Mouse (Mus musculus): ENCODE results near the gene Adcy5. TPM values are rescaled to one million over a fixed set of nuclear protein-coding genes. Genes with fewer than 3 reads are reported as not detected.

The Adcy5 gene
- polyA plus RNA-seq, 1 experiment from 2014 or later, result 5.4 TPM

DNA sequence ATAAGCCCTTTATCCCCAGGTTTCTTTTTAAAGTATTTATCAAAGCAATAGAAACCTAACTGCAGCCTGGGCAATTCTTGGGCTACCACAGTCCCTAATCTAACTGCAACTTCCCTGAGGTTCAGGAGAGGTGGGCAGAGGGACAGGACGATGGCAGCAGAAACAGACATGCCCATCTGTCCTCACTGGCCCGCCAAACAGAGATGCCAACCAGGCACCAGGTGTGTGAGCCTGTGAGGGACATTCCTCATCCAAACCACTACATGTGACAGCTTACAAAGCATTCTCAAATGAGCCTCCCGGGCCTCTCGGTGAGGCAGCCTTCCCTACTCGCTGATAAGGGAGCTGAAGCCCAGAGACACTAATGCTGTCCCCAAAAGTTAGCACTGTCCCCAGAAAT lies 132.6 kb downstream of the Adcy5 start:
- Histone ChIP-seq H3K36me3 (peaks cover 7% of the 10 kb centered on the region; the same call in 1 of the 2 replicates), H3K4me2 (replicated peaks) (no peak overlapping the region), H3K27ac (replicated peaks) (no peak overlapping the region), H3K4me1 (no peaks in the 10 kb centered on the region), H3K4me3 (no peak overlapping the region), H3K9me3 (no peaks in the 10 kb centered on the region), H3K27me3 (no peaks in the 10 kb centered on the region), H3K9ac (replicated peaks) (no peak overlapping the region)
- WGBS, result 93% methylated on average over 5 of the region's 5 CpGs
- no peak for ATAC-seq (replicated peaks)

- Histone ChIP-seq H3K4me1 (no peaks in the 10 kb centered on the region), H3K4me2 (replicated peaks) (no peak overlapping the region), H3K4me3 (no peak overlapping the region), H3K9me3 (no peaks in the 10 kb centered on the region), H3K27me3 (no peaks in the 10 kb centered on the region), H3K36me3 (peaks cover 6% of the 10 kb centered on the region; the same call in 1 of the 2 replicates), H3K27ac (replicated peaks) (no peak overlapping the region), H3K9ac (replicated peaks) (no peak overlapping the region)
- no peak for ATAC-seq (replicated peaks)
- WGBS, result 86% methylated on average over 5 of the region's 5 CpGs
Observed at GRCm38 (mm10) chr16:35297786-35298185, 143.1 kb downstream of the Adcy5 start.

GRCm38 (mm10) chr16:35300156-35300555 lies 145.5 kb downstream of the Adcy5 start:
- Histone ChIP-seq H3K4me2 (replicated peaks) (no peak overlapping the region), H3K9me3 (no peaks in the 10 kb centered on the region), H3K9ac (replicated peaks) (no peak overlapping the region), H3K27ac (replicated peaks) (no peak overlapping the region), H3K4me3 (no peak overlapping the region), H3K36me3 (peaks cover 6% of the 10 kb centered on the region; the same call in 1 of the 2 replicates), H3K4me1 (no peaks in the 10 kb centered on the region), H3K27me3 (no peaks in the 10 kb centered on the region)
- ATAC-seq (replicated peaks), result no peak
- 88% methylated on average over 6 of the region's 6 CpGs for WGBS

DNA sequence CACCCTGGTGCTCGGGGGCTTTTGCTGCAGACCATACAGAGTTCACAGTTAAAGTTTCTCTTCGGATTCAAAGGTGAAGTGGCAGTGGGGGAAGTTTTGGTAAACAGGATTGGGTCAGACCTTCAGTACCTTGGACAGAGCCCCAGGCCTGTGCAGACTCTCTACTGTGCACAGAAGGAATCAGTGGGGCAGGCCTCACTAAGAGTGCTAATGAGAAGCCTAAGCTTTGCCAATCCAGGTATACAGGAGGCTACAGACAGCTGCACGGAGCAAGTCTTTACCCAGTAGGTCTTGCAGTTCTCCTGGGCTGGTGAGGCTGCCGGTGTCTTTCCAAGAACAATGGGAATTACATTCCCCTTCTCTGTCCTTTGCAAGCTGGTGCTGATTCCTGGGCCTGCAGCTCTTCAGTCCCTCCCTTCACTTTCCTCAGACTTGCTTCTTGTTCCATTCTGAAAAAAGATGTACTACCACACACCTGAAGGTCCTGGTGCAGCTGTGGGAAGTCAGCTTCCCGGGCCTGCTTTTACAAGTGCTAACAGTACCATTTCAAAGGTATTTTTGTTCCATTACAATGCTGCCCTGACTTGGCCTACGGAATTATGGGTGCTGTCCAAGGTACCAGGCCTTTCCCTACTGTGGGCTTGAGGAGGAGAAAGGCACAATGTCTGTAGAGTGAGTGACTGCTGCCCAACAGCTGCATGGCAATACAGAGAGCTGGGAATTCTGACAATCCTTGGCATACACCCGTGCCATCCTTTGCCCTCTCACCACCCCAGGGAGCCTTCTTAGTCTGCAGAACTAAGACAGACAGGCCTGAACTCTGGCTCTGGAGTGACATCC lies 148.0 kb downstream of the Adcy5 start:
- Histone ChIP-seq H3K9me3 (no peaks in the 10 kb centered on the region), H3K27me3 (no peaks in the 10 kb centered on the region), H3K4me2 (replicated peaks) (no peak overlapping the region), H3K4me1 (no peaks in the 10 kb centered on the region), H3K27ac (replicated peaks) (no peak overlapping the region), H3K4me3 (no peak overlapping the region), H3K9ac (replicated peaks) (no peak overlapping the region), H3K36me3 (peaks cover 6% of the 10 kb centered on the region; the same call in 1 of the 2 replicates)
- 45% methylated on average over 7 of the region's 7 CpGs for WGBS
- no peak for ATAC-seq (replicated peaks)

GRCm38 (mm10) chr16:35303721-35304120 lies 149.0 kb downstream of the Adcy5 start:
- Histone ChIP-seq H3K9me3 (no peaks in the 10 kb centered on the region), H3K4me2 (replicated peaks) (no peak overlapping the region), H3K9ac (replicated peaks) (no peak overlapping the region), H3K27ac (replicated peaks) (no peak overlapping the region), H3K36me3 (peaks cover 6% of the 10 kb centered on the region; the same call in 1 of the 2 replicates), H3K27me3 (no peaks in the 10 kb centered on the region), H3K4me3 (no peak overlapping the region), H3K4me1 (no peaks in the 10 kb centered on the region)
- ATAC-seq (replicated peaks), result no peak
- 92% methylated on average over 6 of the region's 6 CpGs for WGBS

DNA sequence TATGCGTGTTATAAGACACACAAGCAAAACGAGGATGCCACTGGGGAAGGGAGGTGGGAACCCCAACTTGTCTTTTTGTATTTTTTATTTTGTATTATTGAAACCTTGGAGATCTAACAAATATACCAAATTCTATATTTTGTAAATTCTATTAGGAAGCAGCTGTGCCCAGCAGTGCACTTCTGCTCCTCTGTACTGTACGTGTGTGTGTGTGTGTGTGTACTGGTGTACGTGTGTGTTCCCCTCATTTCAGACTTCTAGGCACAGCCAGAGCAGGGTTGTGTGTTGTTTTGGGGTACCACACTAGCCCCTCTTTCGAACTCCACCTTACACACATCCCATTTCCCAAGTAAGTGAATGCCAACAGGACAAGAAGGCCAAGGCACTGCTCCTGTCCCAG lies 149.7 kb downstream of the Adcy5 start:
- Histone ChIP-seq H3K4me1 (no peaks in the 10 kb centered on the region), H3K9ac (replicated peaks) (no peak overlapping the region), H3K36me3 (peaks cover 4% of the 10 kb centered on the region; the same call in 1 of the 2 replicates), H3K9me3 (no peaks in the 10 kb centered on the region), H3K27me3 (no peaks in the 10 kb centered on the region), H3K27ac (replicated peaks) (no peak overlapping the region), H3K4me2 (replicated peaks) (no peak overlapping the region), H3K4me3 (no peak overlapping the region)
- no peak for ATAC-seq (replicated peaks)
- WGBS, result 90% methylated on average over 5 of the region's 5 CpGs

DNA sequence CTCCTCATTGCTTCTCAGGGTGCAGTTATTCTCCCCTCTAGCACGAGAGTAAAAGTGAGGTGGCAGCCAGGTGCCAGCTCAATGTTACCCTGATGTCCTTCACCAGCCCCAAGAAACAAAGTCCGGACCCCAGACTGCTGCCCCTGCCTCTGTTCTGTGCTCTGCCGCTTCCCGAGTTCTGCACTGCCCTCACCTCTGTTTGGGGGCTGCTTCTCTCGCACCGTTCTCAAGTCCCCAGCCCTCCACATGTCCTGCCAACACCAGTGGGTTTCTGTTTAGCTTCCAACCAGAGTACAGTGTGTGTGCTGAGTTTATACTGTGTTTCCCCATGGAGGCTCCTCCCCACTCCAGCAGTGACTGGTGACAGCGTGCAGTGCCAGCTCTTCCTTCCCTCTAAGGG lies 150.5 kb downstream of the Adcy5 start:
- ATAC-seq (replicated peaks), result no peak
- Histone ChIP-seq H3K4me2 (replicated peaks) (no peak overlapping the region), H3K4me1 (no peaks in the 10 kb centered on the region), H3K27me3 (no peaks in the 10 kb centered on the region), H3K9me3 (no peaks in the 10 kb centered on the region), H3K4me3 (no peak overlapping the region), H3K9ac (replicated peaks) (no peak overlapping the region), H3K36me3 (no peaks in the 10 kb centered on the region; the same call in 1 of the 2 replicates), H3K27ac (replicated peaks) (no peak overlapping the region)
- 89% methylated on average over 7 of the region's 7 CpGs for WGBS

DNA sequence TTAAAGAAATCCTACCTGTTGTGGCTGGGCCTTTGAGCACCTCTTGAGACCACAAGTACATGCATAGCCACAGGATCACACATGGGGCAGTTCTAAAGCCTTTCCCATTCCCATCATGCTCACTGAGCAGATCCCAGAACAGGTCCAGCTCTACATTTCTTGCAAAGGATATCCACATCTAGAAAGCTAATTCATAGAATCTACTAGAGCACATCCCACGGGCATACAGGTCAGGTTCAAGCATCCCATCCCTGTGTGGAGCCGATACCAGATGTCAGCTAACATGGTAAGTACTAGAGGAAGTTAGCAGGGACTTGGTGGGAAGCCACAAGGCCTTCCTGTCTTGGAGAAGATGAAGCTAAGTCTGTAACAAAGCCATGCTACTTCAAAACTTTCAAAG lies 152.0 kb downstream of the Adcy5 start:
- peaks cover 1% of the 10 kb centered on the region; the same call in 1 of the 2 replicates for H3K4me1 ChIP-seq
- H3K4me2 ChIP-seq (replicated peaks), result no peak overlapping the region
- no peaks in the 10 kb centered on the region for H3K9me3 ChIP-seq
- H3K9ac ChIP-seq (replicated peaks), result no peak overlapping the region
- ATAC-seq (replicated peaks), result no peak
- H3K4me3 ChIP-seq, result no peak overlapping the region
- WGBS, result 95% methylated on average over 2 of the region's 2 CpGs
- no peak overlapping the region for H3K27ac ChIP-seq (replicated peaks)
- H3K27me3 ChIP-seq, result no peaks in the 10 kb centered on the region
- H3K36me3 ChIP-seq, result no peaks in the 10 kb centered on the region; the same call in 1 of the 2 replicates

DNA sequence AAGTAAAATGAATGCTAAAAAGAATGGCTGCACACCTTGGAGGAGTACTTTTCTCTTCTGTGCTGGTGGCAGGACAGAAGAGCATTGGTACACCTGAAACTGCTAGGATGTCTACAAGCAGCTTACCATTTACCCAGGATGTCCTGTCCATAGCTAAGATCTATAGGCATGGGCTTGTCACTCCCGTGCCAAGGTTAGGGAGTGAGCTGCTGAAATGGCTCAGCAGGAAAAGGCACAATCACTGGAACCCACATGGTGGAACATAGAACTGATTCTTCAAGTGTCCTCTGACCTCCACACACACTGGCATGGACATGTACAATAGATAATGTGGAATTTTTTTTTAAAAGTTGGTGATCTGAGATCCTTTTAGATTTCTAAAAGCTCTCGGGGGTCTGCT lies 152.7 kb downstream of the Adcy5 start:
- Histone ChIP-seq H3K36me3 (no peaks in the 10 kb centered on the region; the same call in 1 of the 2 replicates), H3K27ac (replicated peaks) (no peak overlapping the region)
- WGBS, result 83% methylated on average over 2 of the region's 2 CpGs

DNA sequence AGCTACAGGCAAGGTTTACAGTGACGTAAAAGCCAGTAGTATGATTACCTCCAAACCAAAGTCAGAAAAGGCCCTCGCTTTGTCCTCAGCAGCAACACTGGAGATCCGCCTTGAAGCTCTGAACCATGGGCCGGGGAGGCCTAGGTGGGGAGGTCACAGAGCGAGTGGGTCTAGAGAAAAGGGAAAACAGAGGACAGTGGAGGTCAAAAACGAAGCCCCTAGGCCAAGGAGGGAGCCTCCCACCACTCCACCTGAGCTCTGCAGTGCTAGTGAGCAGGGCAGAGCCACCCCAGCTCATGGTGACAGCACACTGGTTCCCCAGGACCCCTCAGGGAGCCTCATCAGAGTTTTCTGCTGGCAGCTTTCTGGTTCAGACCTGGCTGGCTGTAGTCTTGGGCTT lies 153.3 kb downstream of the Adcy5 start:
- ATAC-seq (replicated peaks), result no peak
- Histone ChIP-seq H3K4me1 (peaks cover 4% of the 10 kb centered on the region; the same call in 1 of the 2 replicates), H3K27me3 (no peaks in the 10 kb centered on the region), H3K27ac (replicated peaks) (no peak overlapping the region), H3K4me3 (no peak overlapping the region), H3K9ac (replicated peaks) (no peak overlapping the region), H3K9me3 (no peaks in the 10 kb centered on the region), H3K36me3 (peaks cover 3% of the 10 kb centered on the region; the same call in 1 of the 2 replicates), H3K4me2 (replicated peaks) (no peak overlapping the region)
- 91% methylated on average over 6 of the region's 6 CpGs for WGBS

More for the DNA sequence above, 152.7 kb downstream of the Adcy5 start:
- Histone ChIP-seq H3K9ac (replicated peaks) (no peak overlapping the region), H3K27me3 (no peaks in the 10 kb centered on the region), H3K4me2 (replicated peaks) (no peak overlapping the region), H3K9me3 (no peaks in the 10 kb centered on the region), H3K4me1 (peaks cover 4% of the 10 kb centered on the region; the same call in 1 of the 2 replicates), H3K4me3 (no peak overlapping the region)
- ATAC-seq (replicated peaks), result no peak

DNA sequence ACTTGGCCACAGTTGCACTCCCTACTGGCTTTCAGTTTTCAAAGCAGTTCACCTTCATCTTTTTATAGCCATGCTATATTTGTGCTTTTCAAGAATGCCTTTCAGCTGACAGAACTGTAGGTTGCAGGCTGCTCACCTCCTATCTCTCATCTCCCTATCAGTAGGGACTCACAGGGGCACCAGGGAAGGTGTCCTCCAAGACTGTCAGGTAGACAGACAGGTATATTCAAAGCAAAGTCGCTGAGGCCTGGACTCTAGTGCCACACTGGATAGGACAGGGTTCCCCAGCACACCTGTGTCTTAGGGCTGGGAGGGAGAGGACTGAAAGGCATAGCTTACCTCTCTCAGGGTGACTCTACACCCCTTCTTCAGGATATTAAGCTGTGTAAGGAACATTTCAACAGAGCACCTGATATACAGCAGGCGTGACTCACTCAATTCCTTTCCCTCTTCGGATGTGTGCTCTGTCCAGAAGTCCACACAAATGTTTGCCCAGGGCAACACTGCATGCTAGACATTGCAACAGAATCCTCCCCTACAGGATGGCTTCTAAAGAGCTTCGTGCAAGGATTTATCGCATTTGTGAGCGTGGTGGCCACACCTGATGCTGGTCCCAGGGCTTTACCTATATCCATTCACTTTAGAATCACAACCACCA lies 153.9 kb downstream of the Adcy5 start:
- Histone ChIP-seq H3K4me2 (replicated peaks) (no peak overlapping the region), H3K4me3 (no peak overlapping the region), H3K9ac (replicated peaks) (no peak overlapping the region), H3K9me3 (no peaks in the 10 kb centered on the region), H3K27me3 (no peaks in the 10 kb centered on the region), H3K4me1 (peaks cover 4% of the 10 kb centered on the region; the same call in 1 of the 2 replicates), H3K36me3 (peaks cover 6% of the 10 kb centered on the region; the same call in 1 of the 2 replicates), H3K27ac (replicated peaks) (no peak overlapping the region)
- WGBS, result 92% methylated on average over 6 of the region's 6 CpGs
- ATAC-seq (replicated peaks), result no peak

GRCm38 (mm10) chr16:35309634-35310033 lies 155.0 kb downstream of the Adcy5 start:
- Histone ChIP-seq H3K4me2 (replicated peaks) (no peak overlapping the region), H3K4me1 (peaks cover 6% of the 10 kb centered on the region), H3K9me3 (no peaks in the 10 kb centered on the region), H3K4me3 (no peak overlapping the region), H3K27ac (replicated peaks) (no peak overlapping the region), H3K36me3 (peaks cover 7% of the 10 kb centered on the region; the same call in 1 of the 2 replicates), H3K9ac (replicated peaks) (no peak overlapping the region), H3K27me3 (no peaks in the 10 kb centered on the region)
- whole genome bisulfite sequencing, result 84% methylated on average over 4 of the region's 4 CpGs
- no peak for ATAC-seq (replicated peaks)

All from forebrain, embryonic 15.5 days (tissue).